Mouse (Mus musculus): ENCODE data around the gene Rgs6. TPM values are rescaled to one million over a fixed set of nuclear protein-coding genes. Genes with fewer than 3 reads are reported as not detected.

Gene Rgs6
- total RNA-seq, 2 experiments from 2014 or later = 85.6 to 95.8 TPM

GRCm38 (mm10) chr12:82996775-82997174 is 408.7 kb downstream of the Rgs6 start:
- peak in 1 of 2 experiments; percentile 26 for DNase-seq (ENCODE audit: extremely low spot score in 1 of 2, low spot score in 2 of 2)

GRCm38 (mm10) chr12:82998682-82999332 is 410.7 kb downstream of the Rgs6 start:
- intact Hi-C loops (cut with DNase I) = no loop called here
- no peak for DNase-seq (ENCODE audit: extremely low spot score in 1 of 2, low spot score in 2 of 2)

More at GRCm38 (mm10) chr12:82996775-82997174, 408.7 kb downstream of the Rgs6 start:
- intact Hi-C loops (cut with DNase I) = no loop called here

- intact Hi-C loops (cut with DNase I) = no loop called here
- no peak for DNase-seq (ENCODE audit: extremely low spot score in 1 of 2, low spot score in 2 of 2)
These were observed 411.4 kb downstream of the Rgs6 start for GRCm38 (mm10) chr12:82999333-83000032.

GRCm38 (mm10) chr12:83000033-83000570 is 412.0 kb downstream of the Rgs6 start:
- intact Hi-C loops (cut with DNase I) = no loop called here
- no peak for DNase-seq (ENCODE audit: extremely low spot score in 1 of 2, low spot score in 2 of 2)

- DNase-seq (ENCODE audit: extremely low spot score in 1 of 2, low spot score in 2 of 2) = no peak
- intact Hi-C loops (cut with DNase I) = no loop called here
These were observed 412.9 kb downstream of the Rgs6 start for GRCm38 (mm10) chr12:83000957-83001356.

GRCm38 (mm10) chr12:83004014-83004682 is 416.1 kb downstream of the Rgs6 start:
- peak in 1 of 2 experiments; percentile 23 for DNase-seq (ENCODE audit: extremely low spot score in 1 of 2, low spot score in 2 of 2)

GRCm38 (mm10) chr12:83011056-83011565 is 423.0 kb downstream of the Rgs6 start:
- intact Hi-C loops (cut with DNase I) = loop anchor here (10.0 kb wide), 1 partner anchor 396 kb away; no protein-coding TSS in a partner anchor
- no peak for DNase-seq (ENCODE audit: extremely low spot score in 1 of 2, low spot score in 2 of 2)

More at GRCm38 (mm10) chr12:83004014-83004682, 416.1 kb downstream of the Rgs6 start:
- intact Hi-C loops (cut with DNase I) = no loop called here

GRCm38 (mm10) chr12:83013918-83014691 is 426.0 kb downstream of the Rgs6 start:
- no peak for DNase-seq (ENCODE audit: extremely low spot score in 1 of 2, low spot score in 2 of 2)
- intact Hi-C loops (cut with DNase I) = loop anchor here (10.0 kb wide), 1 partner anchor 399 kb away; no protein-coding TSS in a partner anchor

- no peak for DNase-seq (ENCODE audit: extremely low spot score in 1 of 2, low spot score in 2 of 2)
- intact Hi-C loops (cut with DNase I) = loop anchor here (10.0 kb wide), 1 partner anchor 400 kb away; no protein-coding TSS in a partner anchor
These were observed 426.8 kb downstream of the Rgs6 start for GRCm38 (mm10) chr12:83014848-83015247.

- no peak for DNase-seq (ENCODE audit: extremely low spot score in 1 of 2, low spot score in 2 of 2)
- intact Hi-C loops (cut with DNase I) = loop anchor here (10.0 kb wide), 1 partner anchor 401 kb away; no protein-coding TSS in a partner anchor
These were observed 427.3 kb downstream of the Rgs6 start for GRCm38 (mm10) chr12:83015366-83015765.

GRCm38 (mm10) chr12:83016486-83016885 is 428.4 kb downstream of the Rgs6 start:
- intact Hi-C loops (cut with DNase I) = loop anchor here (2.0 to 10.0 kb wide), 2 partner anchors 402 to 518 kb away; no protein-coding TSS in a partner anchor
- DNase-seq (ENCODE audit: extremely low spot score in 1 of 2, low spot score in 2 of 2) = no peak

GRCm38 (mm10) chr12:83018005-83018404 is 429.9 kb downstream of the Rgs6 start:
- intact Hi-C loops (cut with DNase I) = loop anchor here (10.0 kb wide), 1 partner anchor 403 kb away; no protein-coding TSS in a partner anchor
- DNase-seq (ENCODE audit: extremely low spot score in 1 of 2, low spot score in 2 of 2) = peak; percentile 80 to 91

GRCm38 (mm10) chr12:83026985-83027384 is 438.9 kb downstream of the Rgs6 start:
- intact Hi-C loops (cut with DNase I) = no loop called here
- DNase-seq (ENCODE audit: extremely low spot score in 1 of 2, low spot score in 2 of 2) = no peak

- intact Hi-C loops (cut with DNase I) = no loop called here
- no peak for DNase-seq (ENCODE audit: extremely low spot score in 1 of 2, low spot score in 2 of 2)
These were observed 445.2 kb downstream of the Rgs6 start for GRCm38 (mm10) chr12:83033171-83033835.

GRCm38 (mm10) chr12:83034859-83035569 is 446.9 kb downstream of the Rgs6 start:
- intact Hi-C loops (cut with DNase I) = no loop called here

GRCm38 (mm10) chr12:83037798-83038560 is 449.9 kb downstream of the Rgs6 start:
- peak; percentile 53 to 59 for DNase-seq (ENCODE audit: extremely low spot score in 1 of 2, low spot score in 2 of 2)
- intact Hi-C loops (cut with DNase I) = no loop called here

More at GRCm38 (mm10) chr12:83034859-83035569, 446.9 kb downstream of the Rgs6 start:
- DNase-seq (ENCODE audit: extremely low spot score in 1 of 2, low spot score in 2 of 2) = no peak
